Mouse (Mus musculus): ENCODE results near the gene Serpinb1a. TPM values are rescaled to one million over a fixed set of nuclear protein-coding genes. Genes with fewer than 3 reads are reported as not detected.
"Not testable (repeated sequence)": the region's sequence is repeated elsewhere in the genome, so short reads cannot be mapped to it uniquely, and the experiment has no call there.

Serpinb1a gene
- 0.54 and 2.6 TPM in 2 replicates for polyA plus RNA-seq (2014; fragmentation: Nextera tagmentation; extraction: Ambion mirVana)

DNA sequence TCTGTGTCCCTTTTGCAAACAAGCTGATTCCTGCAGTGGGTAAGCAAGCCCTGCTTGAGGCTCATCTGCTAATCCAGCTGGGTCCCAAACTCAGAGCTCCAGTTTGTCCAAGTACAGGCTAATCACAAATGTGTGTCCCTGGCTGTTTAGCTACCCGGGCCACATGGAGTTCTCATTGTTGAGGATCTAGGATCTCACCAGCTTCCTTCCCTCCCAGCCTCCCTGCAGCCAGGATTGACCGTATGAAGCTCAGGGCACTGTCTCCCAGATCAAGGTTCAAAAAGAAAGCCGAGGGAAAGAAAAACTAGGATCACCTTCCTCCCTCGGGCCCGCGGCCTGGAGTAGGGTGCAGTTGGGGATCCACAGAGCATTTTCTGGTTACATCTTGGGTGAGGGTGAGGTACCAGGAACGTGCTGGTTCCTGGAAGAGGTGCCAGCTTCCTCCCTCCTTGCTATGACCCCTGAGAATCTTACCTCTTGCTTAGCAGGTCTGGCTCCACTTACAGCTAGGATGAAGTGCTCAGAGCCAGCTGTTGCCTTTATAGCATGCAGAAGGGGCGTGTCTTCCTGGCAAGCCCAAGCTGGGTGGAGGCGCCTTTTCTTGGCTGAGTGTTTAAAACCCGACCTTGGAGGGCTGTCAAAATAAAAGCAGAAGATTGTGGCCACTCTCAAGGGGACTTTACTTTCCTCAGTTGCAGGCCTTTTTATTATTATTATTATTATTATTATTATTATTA, at the start of gene Serpinb1a:
Gene Serpinb1a, minus strand, starts transcription at position 518 of the 737 bp plus-strand sequence.
- no peaks in the 10 kb centered on the region for H3K9me3 ChIP-seq (ENCODE audit: control insufficient read depth, low read length)
- no peak within 1 kb of the TSS for H3K4me2 ChIP-seq (ENCODE audit: low read depth, low read length)
- H3K27me3 ChIP-seq (ENCODE audit: control insufficient read depth, insufficient read depth, low read length) = no peaks in the 10 kb centered on the region
- WGBS = 68% methylated on average over 10 of the region's 10 CpGs
- H3K9ac ChIP-seq (replicated peaks; ENCODE audit: low read depth, low read length) = no peak within 1 kb of the TSS
- H3K27ac ChIP-seq (ENCODE audit: low read depth, low read length) = no peak within 1 kb of the TSS
- no peak within 1 kb of the TSS for H3K4me3 ChIP-seq (ENCODE audit: low read depth, low read length)
- ATAC-seq (ENCODE audit: low read depth) = no peak
- H3K4me1 ChIP-seq (ENCODE audit: control insufficient read depth, insufficient read depth, low read length) = no peaks in the 10 kb centered on the region
- H3K36me3 ChIP-seq (ENCODE audit: control insufficient read depth, insufficient read depth, low read length) = no peaks in the 10 kb centered on the region

GRCm38 (mm10) chr13:32900639-32901038, 49.7 kb upstream of the Serpinb1a start:
- WGBS = 28% methylated on average over 2 of the region's 2 CpGs
- Histone ChIP-seq H3K4me1 (ENCODE audit: control insufficient read depth, insufficient read depth, low read length) (no peaks in the 10 kb centered on the region), H3K9ac (replicated peaks; ENCODE audit: low read depth, low read length) (no peak overlapping the region), H3K27me3 (ENCODE audit: control insufficient read depth, insufficient read depth, low read length) (no peaks in the 10 kb centered on the region), H3K9me3 (ENCODE audit: control insufficient read depth, low read length) (no peaks in the 10 kb centered on the region), H3K4me3 (ENCODE audit: low read depth, low read length) (no peak overlapping the region), H3K36me3 (ENCODE audit: control insufficient read depth, insufficient read depth, low read length) (no peaks in the 10 kb centered on the region), H3K4me2 (ENCODE audit: low read depth, low read length) (no peak overlapping the region), H3K27ac (ENCODE audit: low read depth, low read length) (no peak overlapping the region)
- ATAC-seq (ENCODE audit: low read depth) = no peak

DNA sequence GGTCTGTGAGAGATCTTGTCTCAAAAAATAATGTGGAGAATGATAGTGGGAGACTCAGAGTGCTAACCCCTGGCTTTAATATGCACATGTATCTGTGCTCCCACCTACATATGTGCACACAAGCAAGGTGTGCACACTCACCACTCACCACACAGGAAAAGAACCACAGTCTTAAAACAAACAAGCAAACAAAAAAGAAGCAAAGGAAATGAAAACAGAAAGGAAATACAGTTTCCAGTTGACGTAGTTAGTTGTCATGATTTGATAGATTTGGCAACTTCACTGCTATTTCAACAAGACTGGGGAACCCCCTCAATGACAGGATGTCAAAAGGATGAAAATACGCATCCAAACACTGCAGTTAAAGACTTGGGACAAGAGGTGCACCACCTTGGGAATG, 48.1 kb upstream of the Serpinb1a start:
- H3K4me1 ChIP-seq (ENCODE audit: control insufficient read depth, insufficient read depth, low read length); H3K36me3 ChIP-seq (ENCODE audit: control insufficient read depth, insufficient read depth, low read length); H3K27ac ChIP-seq (ENCODE audit: low read depth, low read length); H3K27me3 ChIP-seq (ENCODE audit: control insufficient read depth, insufficient read depth, low read length); H3K4me2 ChIP-seq (ENCODE audit: low read depth, low read length); H3K9ac ChIP-seq (replicated peaks; ENCODE audit: low read depth, low read length); H3K9me3 ChIP-seq (ENCODE audit: control insufficient read depth, low read length); H3K4me3 ChIP-seq (ENCODE audit: low read depth, low read length); ATAC-seq (ENCODE audit: low read depth): not testable (repeated sequence)
- 83% methylated on average over 1 of the region's 2 CpGs for WGBS

DNA sequence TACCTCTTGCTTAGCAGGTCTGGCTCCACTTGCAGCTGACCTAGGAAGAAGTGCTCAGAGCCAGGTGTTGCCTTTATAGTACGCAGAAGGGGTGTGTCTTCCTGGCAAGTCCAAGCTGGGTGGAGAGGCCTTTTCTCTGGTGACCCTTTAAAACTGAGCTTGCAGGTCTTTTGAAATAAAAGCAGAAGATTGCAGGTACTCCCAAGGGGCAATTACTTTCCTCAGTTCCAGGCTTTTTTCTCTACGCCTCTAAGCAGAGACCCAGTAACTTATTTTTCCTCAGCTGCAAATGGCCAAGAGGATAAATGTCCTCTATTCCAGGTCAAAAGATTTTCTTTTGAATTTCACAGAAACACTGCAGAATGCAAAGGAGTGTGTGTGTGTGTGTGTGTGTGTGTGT, 47.1 kb upstream of the Serpinb1a start, which contains the start of gene Serpinb1c:
Gene Serpinb1c, minus strand, starts transcription at position 101 of the 400 bp plus-strand sequence.
- Histone ChIP-seq H3K4me3 (ENCODE audit: low read depth, low read length) (no peak within 1 kb of the TSS), H3K4me1 (ENCODE audit: control insufficient read depth, insufficient read depth, low read length) (no peaks in the 10 kb centered on the region), H3K9me3 (ENCODE audit: control insufficient read depth, low read length) (no peaks in the 10 kb centered on the region), H3K27me3 (ENCODE audit: control insufficient read depth, insufficient read depth, low read length) (no peaks in the 10 kb centered on the region), H3K36me3 (ENCODE audit: control insufficient read depth, insufficient read depth, low read length) (no peaks in the 10 kb centered on the region), H3K4me2 (ENCODE audit: low read depth, low read length) (no peak within 1 kb of the TSS), H3K9ac (replicated peaks; ENCODE audit: low read depth, low read length) (no peak within 1 kb of the TSS), H3K27ac (ENCODE audit: low read depth, low read length) (no peak within 1 kb of the TSS)
- WGBS = 78% methylated on average over 2 of the region's 2 CpGs
- ATAC-seq (ENCODE audit: low read depth) = no peak

DNA sequence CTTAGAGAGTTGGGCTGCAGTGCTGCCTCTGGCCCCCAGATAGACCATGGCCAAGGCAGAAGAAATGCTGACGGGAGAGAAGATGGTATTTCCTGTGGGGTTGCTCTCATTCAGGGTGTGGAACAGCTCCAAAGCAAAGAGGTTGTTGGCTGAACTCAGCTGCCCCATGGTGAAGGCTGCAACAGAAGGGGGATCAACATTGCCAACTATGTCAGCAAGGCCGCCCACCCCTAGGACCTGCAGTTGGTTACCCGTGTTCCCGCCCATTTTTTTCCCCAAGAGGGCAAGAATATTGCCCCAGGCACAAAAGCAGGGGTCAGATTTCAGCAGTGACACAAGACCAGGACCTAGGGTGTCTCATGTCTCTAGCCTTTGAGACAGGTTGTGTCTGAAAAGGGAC, 45.9 kb upstream of the Serpinb1a start:
- Histone ChIP-seq H3K4me2 (ENCODE audit: low read depth, low read length) (no peak overlapping the region), H3K4me1 (ENCODE audit: control insufficient read depth, insufficient read depth, low read length) (no peaks in the 10 kb centered on the region), H3K36me3 (ENCODE audit: control insufficient read depth, insufficient read depth, low read length) (no peaks in the 10 kb centered on the region), H3K4me3 (ENCODE audit: low read depth, low read length) (no peak overlapping the region), H3K9ac (replicated peaks; ENCODE audit: low read depth, low read length) (no peak overlapping the region), H3K27me3 (ENCODE audit: control insufficient read depth, insufficient read depth, low read length) (no peaks in the 10 kb centered on the region), H3K9me3 (ENCODE audit: control insufficient read depth, low read length) (no peaks in the 10 kb centered on the region), H3K27ac (ENCODE audit: low read depth, low read length) (no peak overlapping the region)
- ATAC-seq (ENCODE audit: low read depth) = no peak
- WGBS = 80% methylated on average over 4 of the region's 4 CpGs

GRCm38 (mm10) chr13:32884755-32885154, 33.8 kb upstream of the Serpinb1a start:
- no peaks in the 10 kb centered on the region for H3K4me1 ChIP-seq (ENCODE audit: control insufficient read depth, insufficient read depth, low read length)
- no peaks in the 10 kb centered on the region for H3K36me3 ChIP-seq (ENCODE audit: control insufficient read depth, insufficient read depth, low read length)
- H3K4me3 ChIP-seq (ENCODE audit: low read depth, low read length) = no peak overlapping the region
- H3K9ac ChIP-seq (replicated peaks; ENCODE audit: low read depth, low read length) = no peak overlapping the region
- no peaks in the 10 kb centered on the region for H3K27me3 ChIP-seq (ENCODE audit: control insufficient read depth, insufficient read depth, low read length)
- no peak overlapping the region for H3K4me2 ChIP-seq (ENCODE audit: low read depth, low read length)
- no peak overlapping the region for H3K27ac ChIP-seq (ENCODE audit: low read depth, low read length)
- ATAC-seq (ENCODE audit: low read depth) = no peak
- no peaks in the 10 kb centered on the region for H3K9me3 ChIP-seq (ENCODE audit: control insufficient read depth, low read length)

DNA sequence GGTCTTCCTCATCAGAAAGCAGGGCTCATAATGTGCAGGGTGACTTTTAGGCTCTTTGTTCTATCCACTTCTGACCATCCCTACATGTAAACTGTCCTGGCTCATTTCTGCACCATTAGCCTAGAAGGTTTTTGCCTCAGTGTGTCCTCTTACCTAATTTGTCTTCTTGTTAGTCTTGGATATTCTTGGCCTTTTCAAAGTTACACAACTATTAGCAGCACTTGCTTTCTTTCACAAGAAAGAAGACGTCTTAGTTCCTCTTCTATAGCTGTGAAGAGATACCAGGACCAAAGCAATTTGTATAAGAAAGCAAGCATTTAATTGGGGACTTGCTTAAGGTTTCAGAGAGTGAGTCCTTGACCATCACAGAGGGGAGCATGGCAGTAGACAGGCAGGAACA, 22.9 kb upstream of the Serpinb1a start:
- Histone ChIP-seq H3K36me3 (ENCODE audit: control insufficient read depth, insufficient read depth, low read length) (no peaks in the 10 kb centered on the region), H3K27ac (ENCODE audit: low read depth, low read length) (no peak overlapping the region), H3K4me1 (ENCODE audit: control insufficient read depth, insufficient read depth, low read length) (no peaks in the 10 kb centered on the region), H3K9me3 (ENCODE audit: control insufficient read depth, low read length) (no peaks in the 10 kb centered on the region), H3K9ac (replicated peaks; ENCODE audit: low read depth, low read length) (no peak overlapping the region), H3K27me3 (ENCODE audit: control insufficient read depth, insufficient read depth, low read length) (no peaks in the 10 kb centered on the region), H3K4me2 (ENCODE audit: low read depth, low read length) (no peak overlapping the region), H3K4me3 (ENCODE audit: low read depth, low read length) (no peak overlapping the region)
- no peak for ATAC-seq (ENCODE audit: low read depth)
- 66% methylated on average over 1 of the region's 1 CpGs for WGBS

DNA sequence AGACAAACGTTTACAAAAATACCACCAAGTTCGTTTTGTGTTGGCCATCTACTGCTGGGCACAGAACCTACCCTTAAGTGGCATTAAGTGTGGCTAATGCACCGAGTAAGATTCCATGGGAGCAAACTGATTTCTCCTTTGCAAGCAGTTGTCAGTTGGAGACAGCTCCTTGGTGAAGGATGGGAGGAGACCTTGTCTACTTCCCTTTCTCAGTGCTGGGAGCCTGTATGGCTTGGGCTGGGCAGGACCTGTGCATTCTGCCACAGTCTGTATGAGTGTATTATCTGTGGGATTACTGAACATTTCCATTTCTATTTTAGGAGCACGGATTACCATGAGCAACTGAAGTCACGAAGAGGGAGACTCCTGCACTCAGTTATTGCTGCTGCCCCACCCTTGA, 17.9 kb upstream of the Serpinb1a start:
- H3K4me1 ChIP-seq (ENCODE audit: control insufficient read depth, insufficient read depth, low read length) = no peaks in the 10 kb centered on the region
- no peak overlapping the region for H3K27ac ChIP-seq (ENCODE audit: low read depth, low read length)
- H3K4me3 ChIP-seq (ENCODE audit: low read depth, low read length) = no peak overlapping the region
- no peaks in the 10 kb centered on the region for H3K9me3 ChIP-seq (ENCODE audit: control insufficient read depth, low read length)
- no peaks in the 10 kb centered on the region for H3K27me3 ChIP-seq (ENCODE audit: control insufficient read depth, insufficient read depth, low read length)
- H3K36me3 ChIP-seq (ENCODE audit: control insufficient read depth, insufficient read depth, low read length) = no peaks in the 10 kb centered on the region
- H3K9ac ChIP-seq (replicated peaks; ENCODE audit: low read depth, low read length) = no peak overlapping the region
- WGBS = 83% methylated on average over 5 of the region's 5 CpGs
- ATAC-seq (ENCODE audit: low read depth) = no peak
- H3K4me2 ChIP-seq (ENCODE audit: low read depth, low read length) = no peak overlapping the region

DNA sequence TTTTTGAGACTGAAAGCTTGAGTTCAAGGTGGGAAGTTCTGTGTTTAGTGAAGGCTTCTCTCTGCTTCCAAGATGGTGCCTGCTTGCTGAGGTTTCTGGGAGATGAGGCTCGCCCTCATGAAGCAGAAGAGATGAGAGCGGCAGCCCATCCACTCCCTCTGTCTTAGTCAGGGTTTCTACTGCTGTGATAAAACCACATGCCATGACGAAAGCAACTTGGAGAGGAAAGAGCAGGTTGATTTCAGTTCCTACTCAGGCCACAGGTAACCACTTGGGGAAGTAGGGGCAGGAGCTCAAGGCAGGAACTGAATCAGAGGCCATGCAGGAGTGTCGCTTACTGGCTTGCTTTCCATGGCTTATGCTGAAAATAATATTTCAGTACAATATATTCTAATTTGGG, 17.2 kb upstream of the Serpinb1a start:
- 86% methylated on average over 4 of the region's 4 CpGs for WGBS
- H3K36me3 ChIP-seq (ENCODE audit: control insufficient read depth, insufficient read depth, low read length); H3K4me3 ChIP-seq (ENCODE audit: low read depth, low read length); H3K9ac ChIP-seq (replicated peaks; ENCODE audit: low read depth, low read length); H3K4me1 ChIP-seq (ENCODE audit: control insufficient read depth, insufficient read depth, low read length); ATAC-seq (ENCODE audit: low read depth); H3K4me2 ChIP-seq (ENCODE audit: low read depth, low read length); H3K27me3 ChIP-seq (ENCODE audit: control insufficient read depth, insufficient read depth, low read length); H3K27ac ChIP-seq (ENCODE audit: low read depth, low read length); H3K9me3 ChIP-seq (ENCODE audit: control insufficient read depth, low read length): not testable (repeated sequence)

Measured in neural tube, embryonic 14.5 days (tissue).